Mouse (Mus musculus) neutrophil, adult 65 days (primary cell): ENCODE data around the gene Mapk13. TPM values are rescaled to one million over a fixed set of nuclear protein-coding genes. Genes with fewer than 3 reads are reported as not detected.

ENCODE experiments used
- total RNA-seq: library from RNA; stranded (reverse); gene quantifications from 2 replicates; pipeline ENCODE4 v1.2.4, GENCODE M21; 2023

Mapk13 gene
- total RNA-seq: 190 and 258 TPM in 2 replicates

GRCm38 (mm10) chr17:28769121-28769874, at the start of gene Mapk13:
Mapk13 (plus strand) TSS chr17:28769297.

DNA sequence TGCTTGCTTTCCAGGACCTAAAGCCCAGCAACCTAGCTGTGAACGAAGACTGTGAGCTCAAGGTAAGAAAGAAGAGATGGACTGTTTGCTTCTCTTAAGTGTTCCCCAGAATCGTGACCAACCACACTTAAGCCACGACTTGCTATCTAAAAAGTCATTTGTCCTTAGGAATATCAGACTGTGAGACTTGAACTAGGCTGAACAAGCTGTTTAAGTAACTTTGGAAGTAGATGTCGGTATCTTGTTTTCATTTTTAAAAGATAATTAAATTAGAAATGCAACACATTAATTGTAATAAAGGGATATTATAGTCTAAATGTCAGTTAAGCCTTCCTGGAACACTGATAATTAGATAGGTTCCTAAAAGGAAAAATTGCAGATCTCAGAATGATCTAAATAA, 43.3 kb upstream of the Mapk13 start, which contains the start of gene AC170998.1:
Gene AC170998.1, plus strand, starts transcription at position 301 of the 400 bp plus-strand sequence.

GRCm38 (mm10) chr17:28800671-28801412, 31.7 kb downstream of the Mapk13 start, which contains the start of gene Brpf3:
Brpf3 (plus strand) TSS chr17:28801090.

Other genes starting within 250 kb of the Mapk13 start
- gene Armc12, start 238.5 kb upstream of the Mapk13 start, total RNA-seq: 2.4 and 2.6 TPM in 2 replicates
- gene Clpsl2, start 219.9 kb upstream of the Mapk13 start, total RNA-seq: not detected in 2 replicates
- not detected in 2 replicates for gene Clps, start 208.5 kb upstream of the Mapk13 start, total RNA-seq
- not detected in 2 replicates for gene Lhfpl5, start 193.7 kb upstream of the Mapk13 start, total RNA-seq
- gene Srpk1, start 146.6 kb upstream of the Mapk13 start, total RNA-seq: 45.7 and 51.2 TPM in 2 replicates
- gene Slc26a8, start 79.1 kb upstream of the Mapk13 start, total RNA-seq: 1.9 and 5.3 TPM in 2 replicates
- 209 and 318 TPM in 2 replicates for gene Mapk14, start 78.0 kb upstream of the Mapk13 start, total RNA-seq
- gene AC170998.1, start 43.2 kb upstream of the Mapk13 start, total RNA-seq: 9.2 and 11.5 TPM in 2 replicates
- 45.1 and 53.0 TPM in 2 replicates for gene Brpf3, start 31.8 kb downstream of the Mapk13 start, total RNA-seq
- 7.0 and 7.3 TPM in 2 replicates for gene Pnpla1, start 89.1 kb downstream of the Mapk13 start, total RNA-seq
- gene 4930539E08Rik, start 146.0 kb downstream of the Mapk13 start, total RNA-seq: 0.13 TPM in 1 of 2 replicates, not detected in the other
- gene Pxt1, start 174.5 kb downstream of the Mapk13 start, total RNA-seq: 2.0 and 3.8 TPM in 2 replicates
- gene Kctd20, start 182.7 kb downstream of the Mapk13 start, total RNA-seq: 207 and 280 TPM in 2 replicates
- 223 and 318 TPM in 2 replicates for gene Stk38, start 238.7 kb downstream of the Mapk13 start, total RNA-seq